Comparison of ENCODE assay signal across 25 mouse cellular contexts in the genomic region with DNA sequence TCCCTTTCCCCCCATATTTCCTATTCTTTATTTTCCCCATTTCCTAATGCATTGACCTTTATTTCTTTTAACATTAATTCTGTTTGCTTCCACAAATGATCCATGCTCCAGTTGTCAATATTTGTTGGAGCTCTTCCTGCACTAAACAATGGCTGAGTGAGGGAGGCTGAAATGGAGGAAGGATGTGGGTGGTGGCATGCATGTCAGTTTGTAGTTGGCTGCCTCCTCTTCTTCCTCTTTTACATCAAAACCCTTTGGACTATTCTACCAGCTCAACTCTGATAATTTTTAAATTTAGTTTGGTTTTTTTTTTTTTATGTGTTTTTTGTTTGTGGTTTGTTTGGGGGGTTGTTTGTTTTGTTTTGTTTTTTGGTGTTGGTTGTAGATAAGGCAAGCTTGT.
DNase-seq lines count a peak whose midpoint lies in the region; ATAC-seq and TF ChIP-seq lines count a peak whose summit lies in the region.
"Had no signal": no experiment of that assay in that cellular context is flagged by ENCODE, and none has a peak within 500 bp of the region (broad histone marks: within the 10 kb centered on the region; RNA-seq: fewer than 3 reads in every experiment).

No protein-coding gene starts in this region.

- no peaks in the 10 kb centered on the region for H3K79me2 ChIP-seq in MEL (ENCODE audit: control insufficient read depth, insufficient read depth, low read length, poor library complexity)

- H3K9me3 ChIP-seq in lung, embryonic 14.5 days (ENCODE audit: low read depth, low read length) = no peaks in the 10 kb centered on the region
- H3K9me3 ChIP-seq in MEL (replicated peaks; ENCODE audit: insufficient read depth, low read length) = no peaks in the 10 kb centered on the region
- H3K9me3 ChIP-seq: embryonic facial prominence, embryonic 12.5 days; embryonic facial prominence, embryonic 15.5 days; forebrain, embryonic 15.5 days; heart, embryonic 15.5 days had no signal

- H3K27me3 ChIP-seq in lung, embryonic 14.5 days (ENCODE audit: insufficient read depth, low read length) = no peaks in the 10 kb centered on the region
- peaks cover 2% of the 10 kb centered on the region in 2 experiments; a peak in 3 of 4 replicates for H3K27me3 ChIP-seq in MEL (ENCODE audit: control insufficient read depth in 1 of 2, insufficient read depth in 2 of 2, low read length in 2 of 2)
- H3K27me3 ChIP-seq: embryonic facial prominence, embryonic 12.5 days; embryonic facial prominence, embryonic 15.5 days; forebrain, embryonic 15.5 days; heart, embryonic 12.5 days; heart, embryonic 15.5 days had no signal

- DNase-seq in lung, embryonic 14.5 days = peak; percentile 3
- no peak for DNase-seq in lung, postnatal 10 days
- peak; percentile 17 for DNase-seq in MEL (ENCODE audit: low read depth, low spot score)
- no peak for DNase-seq in cerebellum, adult 11-12 months
- no peak for DNase-seq in spleen, postnatal 14 days (ENCODE audit: low spot score in 2 of 2)
- DNase-seq: adrenal gland, adult 8-10 months; adrenal gland, postnatal 25 days; B cell, adult 2 months; cerebellum, adult 18-20 months; cerebellum, adult 9-10 months; cerebellum, postnatal 14 days; gastrocnemius, postnatal 25 days; heart, postnatal 10 days; heart, postnatal 36 days had no signal

- no peaks in the 10 kb centered on the region for H3K4me1 ChIP-seq in lung, embryonic 14.5 days (ENCODE audit: insufficient read depth)
- no peaks in the 10 kb centered on the region for H3K4me1 ChIP-seq in MEL (ENCODE audit: control insufficient read depth in 1 of 2, insufficient read depth in 2 of 2, low read length in 2 of 2)
- H3K4me1 ChIP-seq: embryonic facial prominence, embryonic 12.5 days; embryonic facial prominence, embryonic 15.5 days; forebrain, embryonic 15.5 days had no signal

- ATAC-seq in lung, embryonic 14.5 days (ENCODE audit: insufficient read depth) = no peak
- ATAC-seq in hematopoietic stem cell, adult 5-6 weeks (replicated peaks in 1 of 2; ENCODE audit: insufficient read depth in 1 of 2, low FRiP score in 2 of 2, low TSS enrichment in 1 of 2, low read depth in 1 of 2, poor library complexity in 2 of 2, severe bottlenecking in 2 of 2) = peak; percentile 76 to 90
- ATAC-seq: activated CD4-positive, CD25-positive, alpha-beta regulatory T cell, adult 4 months; forebrain, embryonic 15.5 days; hindbrain, postnatal 0 days; inflammation-experienced regulatory T-cells, adult 6 months; intestine, embryonic 16.5 days had no signal

- no peak for TF ChIP-seq EP300 in MEL (IDR thresholded peaks at IDR 0.05; ENCODE audit: low read depth in 1 of 2, low read length in 2 of 2)

- no peak overlapping the region for H3K4me2 ChIP-seq in lung, embryonic 14.5 days
- H3K4me2 ChIP-seq: embryonic facial prominence, embryonic 12.5 days; embryonic facial prominence, embryonic 15.5 days; forebrain, embryonic 15.5 days; heart, embryonic 12.5 days; heart, embryonic 15.5 days; hindbrain, embryonic 14.5 days had no signal

- no peak overlapping the region for H3K4me3 ChIP-seq in lung, embryonic 14.5 days (ENCODE audit: low read depth, low read length)
- no peak overlapping the region for H3K4me3 ChIP-seq in MEL (ENCODE audit: control insufficient read depth in 1 of 2, insufficient read depth in 1 of 2, low read depth in 2 of 2, low read length in 2 of 2)
- H3K4me3 ChIP-seq: embryonic facial prominence, embryonic 12.5 days; embryonic facial prominence, embryonic 15.5 days; forebrain, embryonic 15.5 days; heart, embryonic 12.5 days; heart, embryonic 15.5 days had no signal

- H3K27ac ChIP-seq in lung, embryonic 14.5 days (ENCODE audit: low read depth) = no peak overlapping the region
- H3K27ac ChIP-seq in MEL (ENCODE audit: control insufficient read depth, low read depth, low read length) = no peak overlapping the region
- H3K27ac ChIP-seq: embryonic facial prominence, embryonic 12.5 days; embryonic facial prominence, embryonic 15.5 days; forebrain, embryonic 15.5 days; heart, embryonic 15.5 days; hindbrain, embryonic 14.5 days; hindbrain, postnatal 0 days had no signal

- no peak for TF ChIP-seq CTCF in lung, embryonic 14.5 days (IDR thresholded peaks at IDR 0.05; ENCODE audit: low read depth)
- TF ChIP-seq CTCF in MEL (IDR thresholded peaks at IDR 0.05 in 2 of 3, conservative IDR thresholded peaks at IDR 0.05 in 1 of 3; ENCODE audit: control insufficient read depth in 1 of 3, insufficient read depth in 1 of 3, low read depth in 2 of 3, low read length in 3 of 3, poor library complexity in 1 of 3, severe bottlenecking in 1 of 3) = no peak

- no peak for TF ChIP-seq POLR2A in MEL (IDR thresholded peaks at IDR 0.05; ENCODE audit: control insufficient read depth in 1 of 2, insufficient read depth in 1 of 2, low read depth in 1 of 2, low read length in 2 of 2, poor library complexity in 1 of 2)

- TF ChIP-seq RAD21 in MEL (IDR thresholded peaks at IDR 0.05; ENCODE audit: low read depth, low read length) = no peak

- no peak overlapping the region for H3K9ac ChIP-seq in lung, embryonic 14.5 days
- no peak overlapping the region for H3K9ac ChIP-seq in MEL (ENCODE audit: control insufficient read depth, low read depth, low read length, poor library complexity, severe bottlenecking)
- H3K9ac ChIP-seq: embryonic facial prominence, embryonic 12.5 days; embryonic facial prominence, embryonic 15.5 days; forebrain, embryonic 15.5 days; heart, embryonic 12.5 days; heart, embryonic 15.5 days; hindbrain, embryonic 14.5 days had no signal

- no peaks in the 10 kb centered on the region for H3K36me3 ChIP-seq in lung, embryonic 14.5 days (ENCODE audit: insufficient read depth)
- no peaks in the 10 kb centered on the region for H3K36me3 ChIP-seq in MEL (ENCODE audit: control insufficient read depth in 1 of 2, insufficient read depth in 2 of 2, low read length in 2 of 2)
- H3K36me3 ChIP-seq: embryonic facial prominence, embryonic 12.5 days; embryonic facial prominence, embryonic 15.5 days; forebrain, embryonic 15.5 days; heart, embryonic 12.5 days; heart, embryonic 15.5 days had no signal

TF ChIP-seq in MEL, 35 proteins besides CTCF, POLR2A, EP300 and RAD21:
- TF ChIP-seq MEF2A (IDR thresholded peaks at IDR 0.05; ENCODE audit: extremely low read depth, insufficient replicate concordance, low read depth, low read length, poor library complexity, severe bottlenecking) (no peak), CHD1 (IDR thresholded peaks at IDR 0.05; ENCODE audit: low read depth, low read length) (no peak), MAX (IDR thresholded peaks at IDR 0.05; ENCODE audit: low read length) (no peak), KAT2A (conservative IDR thresholded peaks at IDR 0.05; ENCODE audit: low read depth, low read length) (no peak), CHD2 (IDR thresholded peaks at IDR 0.05; ENCODE audit: low read length) (no peak), MYB (IDR thresholded peaks at IDR 0.05; ENCODE audit: low read depth, low read length) (no peak), JUND (IDR thresholded peaks at IDR 0.05; ENCODE audit: low read depth, low read length) (no peak), POLR2AphosphoS2 (IDR thresholded peaks at IDR 0.05; ENCODE audit: low read length) (no peak), ZC3H11A (IDR thresholded peaks at IDR 0.05; ENCODE audit: low read depth, low read length) (no peak), GATA1 (IDR thresholded peaks at IDR 0.05; ENCODE audit: low read depth, low read length) (no peak), MXI1 (IDR thresholded peaks at IDR 0.05; ENCODE audit: low read depth, low read length) (no peak), ZKSCAN1 (IDR thresholded peaks at IDR 0.05; ENCODE audit: low read depth, low read length) (no peak)

Comparison
In these comparisons a context has a peak if more than half of its experiments do, and no peak if none do; other contexts are left out.
1. DNase-seq: peak in lung, embryonic 14.5 days (single experiment) and MEL (single experiment); none in lung, postnatal 10 days (single experiment), cerebellum, adult 11-12 months (single experiment) and spleen, postnatal 14 days (0 of 2).